Mouse (Mus musculus): ENCODE results near the gene Slc30a7.

- TF ChIP-seq CTCF (IDR thresholded peaks at IDR 0.05; ENCODE audit: extremely low read depth, insufficient read depth, insufficient read length, insufficient replicate concordance) (no peak), POLR2A (IDR thresholded peaks at IDR 0.05; ENCODE audit: low read depth, low read length) (no peak)
Observed at GRCm38 (mm10) chr3:115968745-115969530, 38.3 kb downstream of the Slc30a7 start.
